Mouse (Mus musculus): ENCODE results near the gene Aqp12.

- TF ChIP-seq CTCF (conservative IDR thresholded peaks at IDR 0.05; ENCODE audit: low read length) (no peak), NANOG (IDR thresholded peaks at IDR 0.05; ENCODE audit: borderline replicate concordance, low read length) (no peak), POU5F1 (IDR thresholded peaks at IDR 0.05; ENCODE audit: borderline replicate concordance, low read length) (no peak)
Observed at GRCm38 (mm10) chr1:92971879-92972795, 34.0 kb upstream of the Aqp12 start.
